Mouse (Mus musculus) embryonic facial prominence, embryonic 11.5 days (tissue): ENCODE measurements around the gene Vmn2r4. TPM values are rescaled to one million over a fixed set of nuclear protein-coding genes. Genes with fewer than 3 reads are reported as not detected.

Source experiments
- polyA plus RNA-seq: library from polyadenylated mRNA; unstranded; fragments of >200 nt; fragmentation: Nextera tagmentation; extraction: Ambion mirVana; gene quantifications from 2 replicates; pipeline ENCODE4 v1.2.1, GENCODE M21; 2014

Vmn2r4 gene
- polyA plus RNA-seq, 1 experiment from 2014 or later, result not detected

Other genes starting within 250 kb of the Vmn2r4 start
- not detected in 2 replicates for gene Vmn2r3, start 125.7 kb downstream of the Vmn2r4 start, polyA plus RNA-seq
- not detected in 2 replicates for gene Vmn2r5, start 94.5 kb upstream of the Vmn2r4 start, polyA plus RNA-seq
- gene Vmn2r6, start 150.5 kb upstream of the Vmn2r4 start, polyA plus RNA-seq, result not detected in 2 replicates